Mouse (Mus musculus) kidney, adult 2 months (tissue): ENCODE measurements at regions not wholly inside any gene's neighbourhood (a gene's known extent, or its start where the extent isn't known, plus 50 kb on each side); places are given as distances from the start of the nearest gene placed in this dataset.

ENCODE experiments used
- CTCF ChIP-seq: fragments of 200-500 bp; conservative IDR thresholded peaks from 2 replicates; pipeline ENCODE4 v1.5.1; 2011; ENCODE audit warnings: low read depth, mild to moderate bottlenecking, control low read depth, low read length, moderate library complexity, mixed read lengths; ENCODE audit not compliant: insufficient read depth, insufficient read length
- POLR2A ChIP-seq: fragments of 200-500 bp; IDR thresholded peaks from one replicate; pipeline ENCODE4 v1.6.1; 2011; ENCODE audit warnings: low read depth, low read length, control low read depth

DNA sequence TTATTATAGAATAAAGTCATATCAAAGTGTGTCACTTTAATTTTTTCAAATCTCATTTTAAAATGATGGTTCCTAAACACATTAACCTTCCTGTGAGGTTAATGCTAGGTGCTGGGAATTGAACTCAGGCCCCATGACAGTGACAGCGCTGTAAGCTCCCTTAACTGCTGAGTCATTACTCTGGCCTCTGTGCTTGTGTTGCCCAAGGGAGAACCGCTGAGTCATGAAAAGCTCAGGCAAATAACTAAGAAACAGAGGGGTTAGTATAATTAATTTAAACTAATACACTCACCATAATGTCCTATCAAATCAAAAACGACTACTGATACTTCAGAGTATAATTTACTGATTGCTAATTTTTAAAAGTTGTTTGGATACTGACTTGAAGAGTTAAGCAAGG, 281.7 kb upstream of the Ndst3 start:
- TF ChIP-seq POLR2A (no peak), CTCF (no peak)
